Mouse (Mus musculus) G1E (cell line): ENCODE measurements at regions not wholly inside any gene's neighbourhood (a gene's known extent, or its start where the extent isn't known, plus 50 kb on each side); places are given as distances from the start of the nearest gene placed in this dataset.

Experiments
- CTCF ChIP-seq: IDR thresholded peaks from 2 replicates; pipeline ENCODE4 v1.5.1; 2012; ENCODE audit warnings: low read depth, low read length, inconsistent platforms, mixed read lengths
- GATA1 ChIP-seq: IDR thresholded peaks from 2 replicates; pipeline ENCODE4 v1.6.1; 2012; ENCODE audit warnings: borderline replicate concordance, low read length, inconsistent platforms, mixed read lengths

DNA sequence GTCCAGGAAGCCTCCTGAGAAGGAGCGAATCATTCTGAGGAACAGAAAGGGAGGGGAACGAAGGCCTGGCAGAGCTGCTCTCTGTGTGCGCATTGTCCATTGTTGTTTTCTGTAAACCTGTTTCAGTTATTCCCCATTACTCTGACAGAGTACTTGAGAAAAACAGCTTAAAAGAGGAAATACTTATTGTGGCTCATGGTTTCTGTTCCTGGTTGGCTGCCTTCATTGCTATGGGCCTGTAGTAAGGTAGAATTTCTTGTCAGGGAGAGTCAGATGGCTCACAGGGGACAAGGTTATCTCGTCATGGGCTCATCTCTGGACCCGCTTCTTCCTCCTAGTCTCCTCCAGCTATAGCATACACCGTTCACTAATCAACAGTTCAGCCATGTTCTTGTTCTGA is 2112.9 kb downstream of the 4930444P10Rik start:
- TF ChIP-seq CTCF (no peak), GATA1 (no peak)
